Mouse (Mus musculus) layer of hippocampus, postnatal 25 days (tissue): ENCODE data around the gene Rchy1. TPM values are rescaled to one million over a fixed set of nuclear protein-coding genes. Genes with fewer than 3 reads are reported as not detected.

Source experiments
- DNase-seq, 2 experiments: peaks; one replicate each; pipeline ENCODE4 v3.0.0; 2022; ENCODE audit warnings: mixed read lengths in 2 of 2, low spot score in 1 of 2; ENCODE audit errors: extremely low spot score in 1 of 2
- total RNA-seq, 2 experiments: library from RNA; stranded (reverse); gene quantifications; 2 replicates each; pipeline ENCODE4 v1.2.3; 2021

Gene Rchy1
- total RNA-seq, result 10 to 100 TPM; 49.0 to 52.6 TPM

- DNase-seq, result peak; percentile 82 to 84
These were observed at the start of gene Rchy1 for GRCm38 (mm10) chr5:91962639-91963440. Rchy1 (minus strand) TSS chr5:91963068.

GRCm38 (mm10) chr5:92011756-92012155 is 48.9 kb upstream of the Rchy1 start:
- DNase-seq, result no peak

DNA sequence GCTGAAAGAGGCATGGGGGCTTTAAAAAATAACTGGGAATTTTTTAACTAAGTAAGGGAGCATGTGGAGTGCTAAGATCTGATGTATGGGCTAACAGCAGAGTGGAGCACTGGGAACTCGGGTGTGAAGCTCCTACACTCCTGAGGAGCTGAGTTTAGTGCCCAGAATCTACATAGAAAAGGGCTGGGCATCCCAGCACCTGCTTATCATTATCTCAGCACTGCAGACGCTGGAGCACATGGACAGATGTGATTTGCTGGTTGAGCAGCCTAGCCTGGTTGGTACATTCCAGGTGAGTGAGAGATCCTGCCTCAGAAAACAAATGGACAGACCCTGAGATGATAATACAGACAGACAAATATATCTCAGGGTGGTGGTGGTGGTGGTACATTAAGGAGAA is 47.0 kb upstream of the Rchy1 start:
- no peak for DNase-seq

DNA sequence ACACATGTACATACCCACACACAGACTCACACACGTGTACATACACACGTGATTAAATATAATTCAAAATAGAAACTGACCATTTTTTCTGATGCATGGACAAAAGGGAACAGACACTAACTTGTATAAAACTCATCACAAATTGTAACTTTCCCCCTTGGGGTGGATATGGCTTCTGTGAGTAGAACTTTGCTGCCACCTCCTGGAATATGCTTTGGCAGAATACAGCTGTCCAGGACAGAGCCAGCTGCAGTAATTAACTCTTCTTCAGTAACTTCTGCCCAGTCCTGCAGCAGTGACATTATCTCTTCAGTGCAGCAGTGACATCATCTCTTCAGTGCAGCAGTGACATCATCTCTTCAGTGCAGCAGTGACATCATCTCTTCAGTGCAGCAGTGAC is 40.1 kb upstream of the Rchy1 start:
- DNase-seq, result no peak

GRCm38 (mm10) chr5:92000770-92001169 is 37.9 kb upstream of the Rchy1 start:
- no peak for DNase-seq

DNA sequence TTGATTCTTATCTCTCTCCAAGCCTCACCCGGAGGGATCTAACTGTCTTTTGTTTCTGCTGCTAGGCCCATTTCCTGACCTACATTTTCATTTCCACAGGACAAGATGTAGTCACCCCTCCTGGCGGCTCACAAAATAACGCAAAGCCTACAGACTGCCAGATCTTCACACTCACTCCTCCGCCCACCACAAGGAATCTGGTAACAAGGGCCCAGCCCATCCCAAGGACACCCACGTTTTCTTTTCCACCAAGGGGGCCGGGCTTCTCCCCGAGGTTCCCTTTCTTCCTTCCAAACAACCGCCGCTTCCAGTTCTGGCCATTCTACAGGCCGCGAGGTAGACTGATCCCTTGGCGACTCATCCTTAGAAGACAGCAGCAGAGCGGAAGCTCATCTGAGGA is 31.7 kb upstream of the Rchy1 start:
- DNase-seq, result peak; percentile 5 to 11

DNA sequence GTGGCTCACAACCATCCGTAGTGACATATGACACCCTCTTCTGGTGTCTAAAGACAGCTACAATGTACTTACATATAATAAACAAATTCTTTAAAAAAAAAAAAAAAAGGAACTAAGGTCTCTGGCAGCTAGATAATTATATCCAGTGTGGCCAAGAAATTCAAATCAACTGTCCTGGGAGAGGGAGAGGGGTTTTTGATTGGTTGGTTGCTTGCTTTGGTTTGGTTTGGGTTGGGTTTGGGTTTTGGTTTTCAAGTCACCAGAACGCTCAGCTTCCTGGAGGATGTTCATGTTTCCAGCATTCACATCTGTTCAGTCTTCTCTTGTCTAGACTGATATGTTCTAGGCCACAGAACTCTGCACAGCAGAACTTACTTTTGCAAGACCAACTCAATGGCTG is 30.2 kb upstream of the Rchy1 start:
- DNase-seq, result no peak

- DNase-seq, result no peak
These were observed 28.5 kb upstream of the Rchy1 start for GRCm38 (mm10) chr5:91991191-91991937.

- DNase-seq, result no peak
These were observed 26.4 kb upstream of the Rchy1 start for GRCm38 (mm10) chr5:91989261-91989660.

DNA sequence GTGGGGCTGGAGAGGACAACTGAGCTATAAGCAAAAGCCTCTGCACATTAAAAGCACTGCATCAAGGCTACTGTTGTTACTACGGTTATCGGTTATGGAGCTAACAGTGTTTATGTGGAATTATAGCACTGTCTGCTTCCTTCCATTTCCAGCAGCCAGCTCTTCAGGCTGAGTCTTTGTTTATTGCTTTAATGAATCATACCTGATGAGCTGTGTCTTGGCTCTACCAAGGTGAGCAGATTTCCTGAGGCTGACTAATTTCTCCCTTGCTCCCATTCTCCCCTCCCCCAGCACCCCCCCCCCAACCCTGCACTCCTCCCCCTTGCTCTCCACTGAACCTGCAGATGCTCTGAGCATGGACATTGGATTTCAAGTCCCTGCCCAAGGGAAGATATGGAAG is 24.9 kb upstream of the Rchy1 start:
- DNase-seq, result no peak

DNA sequence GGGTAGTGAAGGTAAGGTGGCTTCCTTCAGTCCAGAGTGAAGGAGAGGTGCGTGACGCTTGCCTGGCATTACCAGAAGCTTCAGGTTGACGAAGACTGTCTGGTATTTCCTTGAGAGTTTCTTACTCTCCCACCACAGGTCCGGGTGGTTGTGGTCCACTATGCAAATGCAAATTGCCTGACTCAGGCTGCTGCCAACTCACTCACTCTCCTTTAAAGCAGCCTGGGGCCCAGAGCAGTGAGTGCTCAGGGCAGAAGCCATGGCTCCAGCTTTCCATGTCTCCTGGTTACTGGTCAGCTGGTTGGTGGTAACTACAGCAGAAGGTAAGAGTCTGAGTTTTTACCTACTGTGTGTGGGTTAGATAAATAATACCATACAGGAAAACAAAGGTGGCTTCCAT is 24.4 kb upstream of the Rchy1 start, which contains the start of gene Odaph:
Gene Odaph (plus strand): TSS at position 240 of the 400 bp plus-strand sequence.
- no peak for DNase-seq

DNA sequence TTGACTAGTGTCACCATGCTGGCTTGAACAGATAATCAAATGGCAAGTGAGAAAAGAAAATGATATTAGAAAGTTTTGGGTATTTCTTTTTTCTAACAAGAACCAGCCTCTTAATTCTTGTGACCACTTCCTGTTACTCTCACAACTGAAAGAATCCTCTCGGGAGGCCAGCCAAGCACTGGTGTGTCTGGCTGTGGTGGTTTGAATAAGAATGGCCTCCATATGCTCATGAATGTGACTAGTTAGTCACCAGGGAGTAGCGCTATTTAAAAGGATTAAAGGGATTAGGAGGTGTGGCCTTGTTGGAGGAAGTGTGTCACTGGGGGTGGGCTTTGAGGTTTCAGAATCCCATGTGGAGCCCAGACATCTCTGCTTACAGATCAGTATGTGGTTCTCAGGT is 22.9 kb upstream of the Rchy1 start:
- no peak for DNase-seq

DNA sequence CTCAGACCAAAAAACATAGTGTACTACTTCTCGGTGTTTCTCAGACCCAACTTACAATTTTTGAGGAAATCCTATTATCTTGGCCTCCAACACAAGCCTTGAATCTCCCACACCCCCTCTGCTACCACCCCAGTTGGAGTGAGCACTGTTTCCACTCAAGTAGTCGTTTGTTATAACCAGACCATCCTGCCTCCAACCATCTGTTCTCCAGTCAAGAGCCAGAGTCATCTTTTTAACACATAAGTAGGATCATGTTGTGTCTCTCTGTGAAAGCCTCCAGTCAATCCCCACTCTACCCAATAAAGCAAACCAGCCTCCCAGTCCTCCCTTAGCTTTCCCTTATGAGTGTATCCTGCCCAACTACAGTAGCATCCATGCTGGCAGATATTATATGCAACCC is 20.6 kb upstream of the Rchy1 start:
- DNase-seq, result no peak

DNA sequence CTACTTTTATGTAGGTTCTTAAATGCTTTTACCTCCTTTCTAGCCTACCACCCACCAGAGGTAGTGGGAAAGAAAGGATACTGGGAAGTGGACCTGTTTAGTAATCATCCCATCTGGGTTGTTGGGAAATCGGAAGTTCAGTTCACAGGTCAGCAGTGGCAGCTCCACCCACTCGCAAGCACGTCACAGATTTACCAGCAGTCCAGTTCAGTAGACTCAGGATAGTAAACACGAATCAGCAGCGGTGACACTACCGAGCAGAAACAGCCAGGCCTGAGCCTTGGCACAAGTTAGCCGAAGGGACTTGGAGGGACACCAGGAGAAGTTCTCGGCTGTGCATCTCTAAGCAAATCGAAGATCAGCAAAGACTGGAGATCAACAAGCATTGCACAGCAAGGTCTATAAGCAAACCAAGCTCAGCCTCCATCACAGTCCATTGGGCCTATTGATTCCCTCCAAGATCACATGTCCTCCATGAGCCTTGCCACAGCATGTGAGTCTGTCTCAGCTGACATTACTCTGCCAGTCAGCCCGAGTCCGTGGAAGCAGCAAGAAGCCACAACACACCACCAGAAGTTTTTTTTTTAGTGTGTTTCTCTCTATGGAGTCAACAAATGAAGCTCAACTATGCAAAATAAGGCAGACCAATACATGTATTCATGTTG is 18.4 kb upstream of the Rchy1 start:
- no peak for DNase-seq

DNA sequence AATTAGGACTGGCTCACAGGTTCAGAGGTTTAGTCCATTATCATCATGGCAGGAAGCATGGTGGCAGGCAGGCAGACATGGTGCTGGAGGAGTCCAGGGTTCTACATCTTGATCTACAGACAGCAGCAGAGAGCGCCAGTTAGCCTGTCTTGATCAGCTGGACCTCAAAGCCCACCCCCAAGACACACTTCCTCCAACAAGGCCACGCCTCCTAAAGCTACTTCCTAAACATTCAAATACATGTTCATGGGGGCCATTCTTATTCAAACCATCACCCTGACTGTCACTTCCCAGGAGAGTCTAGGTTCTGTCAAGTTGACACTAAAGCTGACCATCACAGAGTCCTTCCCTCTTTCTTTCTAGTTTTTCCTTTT is 14.5 kb upstream of the Rchy1 start:
- DNase-seq, result no peak

DNA sequence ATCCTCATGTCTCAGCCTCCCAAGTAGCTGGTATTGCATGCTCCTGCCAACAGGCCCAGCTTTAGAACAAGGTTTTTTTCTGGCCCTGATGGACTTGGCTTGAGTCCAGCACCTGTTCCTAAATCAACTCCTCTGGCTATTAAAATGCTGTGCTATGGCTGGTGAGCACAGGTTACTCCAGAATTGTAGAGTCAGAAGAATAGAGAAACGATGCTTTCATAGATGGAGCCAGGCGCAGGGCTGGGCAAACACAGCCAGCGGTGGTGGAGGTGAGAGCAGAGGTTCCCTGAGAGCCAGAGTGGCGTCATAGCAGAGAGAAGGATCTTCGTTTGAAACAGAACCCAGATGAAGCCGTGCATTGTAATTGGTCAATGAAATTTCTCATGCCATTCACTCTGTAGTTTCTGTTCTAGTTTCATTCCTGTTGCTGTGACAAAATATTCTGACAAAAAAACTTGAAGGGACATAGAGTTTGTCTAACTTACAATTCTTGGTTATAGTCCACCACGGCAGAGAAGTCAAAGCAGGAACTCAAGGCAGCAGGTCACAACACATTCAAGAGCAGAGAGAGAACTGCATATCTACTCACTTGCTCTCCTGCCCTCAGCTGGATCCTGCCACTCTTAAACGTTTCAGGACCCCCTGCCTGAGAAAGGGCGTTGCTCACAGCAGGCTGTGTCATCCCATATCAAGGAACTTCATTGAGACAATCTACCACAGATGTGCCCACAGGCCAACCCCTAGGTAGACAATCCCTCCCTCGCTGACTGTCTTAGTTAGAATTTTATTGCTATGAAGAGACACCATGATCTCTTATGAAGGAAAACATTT is 13.9 kb upstream of the Rchy1 start:
- DNase-seq, result no peak

- DNase-seq, result no peak
These were observed 12.9 kb upstream of the Rchy1 start for GRCm38 (mm10) chr5:91975758-91976157.

- DNase-seq, result no peak
These were observed 11.1 kb upstream of the Rchy1 start for GRCm38 (mm10) chr5:91974002-91974401.

DNA sequence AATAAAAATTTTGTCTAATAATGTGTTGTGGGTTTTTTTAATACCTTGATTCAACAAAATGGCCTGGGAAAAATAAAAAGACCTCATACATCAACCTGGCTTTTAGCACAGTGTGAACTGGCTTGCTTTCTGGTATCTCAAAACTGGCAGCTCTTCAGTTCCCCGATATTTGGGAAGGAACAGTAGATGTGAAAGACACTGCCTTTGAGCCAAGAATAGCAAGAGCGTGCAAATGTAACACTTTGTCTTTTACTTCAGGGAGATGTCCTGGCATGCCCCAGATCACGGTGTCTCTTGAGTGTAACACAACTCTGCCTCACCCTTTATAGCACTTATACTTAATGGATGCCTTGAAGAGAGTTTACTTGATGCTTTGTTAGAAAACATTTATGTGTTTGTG is 9.2 kb upstream of the Rchy1 start:
- DNase-seq, result no peak

- DNase-seq, result no peak
These were observed 619 bp downstream of the Rchy1 start for GRCm38 (mm10) chr5:91962259-91962638.

GRCm38 (mm10) chr5:91961370-91961769 is 1.5 kb downstream of the Rchy1 start:
- no peak for DNase-seq
